Mouse (Mus musculus) testis, adult 2 months (tissue): ENCODE measurements around the gene C1qtnf3.

Source experiments
- CTCF ChIP-seq: fragments of 200-500 bp; IDR thresholded peaks from 2 replicates; pipeline ENCODE4 v1.5.1; 2012; ENCODE audit warnings: low read depth, mild to moderate bottlenecking, inconsistent platforms, low read length, moderate library complexity; ENCODE audit not compliant: control insufficient read depth, insufficient read depth, insufficient replicate concordance
- POLR2A ChIP-seq: fragments of 200-500 bp; IDR thresholded peaks from 2 replicates; pipeline ENCODE4 v1.6.1; 2012; ENCODE audit warnings: low read depth, mild to moderate bottlenecking, inconsistent platforms, low read length, moderate library complexity; ENCODE audit not compliant: control insufficient read depth

- no peak for TF ChIP-seq CTCF
- no peak for TF ChIP-seq POLR2A
These were observed 52.5 kb downstream of the C1qtnf3 start for GRCm38 (mm10) chr15:11004646-11005045.
